Mouse (Mus musculus): ENCODE results near the gene Ppp6r1. TPM values are rescaled to one million over a fixed set of nuclear protein-coding genes. Genes with fewer than 3 reads are reported as not detected.

The Ppp6r1 gene
- total and polyA plus RNA-seq, 2 experiments, result 47.6 to 79.2 TPM

GRCm38 (mm10) chr7:4666871-4667270, 8.1 kb upstream of the Ppp6r1 start:
- peaks cover 5% of the 10 kb centered on the region; the same call in 1 of the 2 replicates for H3K36me3 ChIP-seq (ENCODE audit: control insufficient read depth, insufficient read depth, low read length)
- DNase-seq (ENCODE audit: extremely low read depth, low read depth, low spot score), result peak; percentile 39
- H3K27me3 ChIP-seq (ENCODE audit: control insufficient read depth, insufficient read depth, low read length), result no peaks in the 10 kb centered on the region
- TF ChIP-seq CTCF (IDR thresholded peaks at IDR 0.05; ENCODE audit: low read depth, low read length), result no peak
- TF ChIP-seq POLR2A (IDR thresholded peaks at IDR 0.05; ENCODE audit: extremely low read depth, insufficient read depth, low read length), result no peak
- no peak overlapping the region for H3K4me3 ChIP-seq (ENCODE audit: insufficient read depth, low read depth, low read length)
- WGBS, result 81% methylated on average over 5 of the region's 5 CpGs
- H3K4me1 ChIP-seq (ENCODE audit: control insufficient read depth, insufficient read depth, low read length), result no peaks in the 10 kb centered on the region
- no peaks in the 10 kb centered on the region for H3K79me2 ChIP-seq (ENCODE audit: control insufficient read depth, insufficient read depth, low read length)
- H3K27ac ChIP-seq (replicated peaks; ENCODE audit: insufficient read depth, low read depth, low read length), result no peak overlapping the region
- no peak overlapping the region for H3K9ac ChIP-seq (ENCODE audit: low read depth, low read length)

GRCm38 (mm10) chr7:4663742-4664141, 4.9 kb upstream of the Ppp6r1 start:
- Histone ChIP-seq H3K9ac (ENCODE audit: low read depth, low read length) (no peak overlapping the region), H3K79me2 (ENCODE audit: control insufficient read depth, insufficient read depth, low read length) (no peaks in the 10 kb centered on the region), H3K36me3 (ENCODE audit: control insufficient read depth, insufficient read depth, low read length) (no peaks in the 10 kb centered on the region), H3K27me3 (ENCODE audit: control insufficient read depth, insufficient read depth, low read length) (no peaks in the 10 kb centered on the region), H3K4me1 (ENCODE audit: control insufficient read depth, insufficient read depth, low read length) (peaks cover 6% of the 10 kb centered on the region; the same call in 1 of the 2 replicates), H3K27ac (replicated peaks; ENCODE audit: insufficient read depth, low read depth, low read length) (no peak overlapping the region), H3K4me3 (ENCODE audit: insufficient read depth, low read depth, low read length) (no peak overlapping the region)
- WGBS, result 78% methylated on average over 2 of the region's 2 CpGs
- no peak for TF ChIP-seq POLR2A (IDR thresholded peaks at IDR 0.05; ENCODE audit: extremely low read depth, insufficient read depth, low read length)
- TF ChIP-seq CTCF (IDR thresholded peaks at IDR 0.05; ENCODE audit: low read depth, low read length), result no peak
- no peak for DNase-seq (ENCODE audit: extremely low read depth, low read depth, low spot score)

GRCm38 (mm10) chr7:4663179-4663578, 4.4 kb upstream of the Ppp6r1 start:
- WGBS, result 91% methylated on average over 8 of the region's 8 CpGs
- no peaks in the 10 kb centered on the region for H3K27me3 ChIP-seq (ENCODE audit: control insufficient read depth, insufficient read depth, low read length)
- peaks cover 6% of the 10 kb centered on the region; the same call in 1 of the 2 replicates for H3K4me1 ChIP-seq (ENCODE audit: control insufficient read depth, insufficient read depth, low read length)
- no peaks in the 10 kb centered on the region for H3K36me3 ChIP-seq (ENCODE audit: control insufficient read depth, insufficient read depth, low read length)
- DNase-seq (ENCODE audit: extremely low read depth, low read depth, low spot score), result no peak
- TF ChIP-seq CTCF (IDR thresholded peaks at IDR 0.05; ENCODE audit: low read depth, low read length), result no peak
- no peak for TF ChIP-seq POLR2A (IDR thresholded peaks at IDR 0.05; ENCODE audit: extremely low read depth, insufficient read depth, low read length)
- no peak overlapping the region for H3K9ac ChIP-seq (ENCODE audit: low read depth, low read length)
- H3K27ac ChIP-seq (replicated peaks; ENCODE audit: insufficient read depth, low read depth, low read length), result no peak overlapping the region
- no peak overlapping the region for H3K4me3 ChIP-seq (ENCODE audit: insufficient read depth, low read depth, low read length)
- peaks cover 3% of the 10 kb centered on the region; the same call in 1 of the 2 replicates for H3K79me2 ChIP-seq (ENCODE audit: control insufficient read depth, insufficient read depth, low read length)

GRCm38 (mm10) chr7:4659911-4660443, 1.2 kb upstream of the Ppp6r1 start:
- Histone ChIP-seq H3K27ac (replicated peaks; ENCODE audit: insufficient read depth, low read depth, low read length) (peak overlapping the region; percentile 41; the same call in 1 of the 2 replicates), H3K79me2 (ENCODE audit: control insufficient read depth, insufficient read depth, low read length) (peaks cover 18% of the 10 kb centered on the region), H3K9ac (ENCODE audit: low read depth, low read length) (no peak overlapping the region), H3K36me3 (ENCODE audit: control insufficient read depth, insufficient read depth, low read length) (no peaks in the 10 kb centered on the region), H3K27me3 (ENCODE audit: control insufficient read depth, insufficient read depth, low read length) (no peaks in the 10 kb centered on the region), H3K4me1 (ENCODE audit: control insufficient read depth, insufficient read depth, low read length) (peaks cover 19% of the 10 kb centered on the region), H3K4me3 (ENCODE audit: insufficient read depth, low read depth, low read length) (no peak overlapping the region)
- peak; percentile 74 for DNase-seq (ENCODE audit: extremely low read depth, low read depth, low spot score)
- WGBS, result 22% methylated on average over 3 of the region's 3 CpGs
- no peak for TF ChIP-seq POLR2A (IDR thresholded peaks at IDR 0.05; ENCODE audit: extremely low read depth, insufficient read depth, low read length)
- no peak for TF ChIP-seq CTCF (IDR thresholded peaks at IDR 0.05; ENCODE audit: low read depth, low read length)

GRCm38 (mm10) chr7:4658128-4658907, 501 bp downstream of the Ppp6r1 start:
- WGBS, result under 1% methylated on average over 78 of the region's 78 CpGs
- TF ChIP-seq POLR2A (IDR thresholded peaks at IDR 0.05; ENCODE audit: extremely low read depth, insufficient read depth, low read length), result no peak
- no peak for TF ChIP-seq CTCF (IDR thresholded peaks at IDR 0.05; ENCODE audit: low read depth, low read length)
- H3K79me2 ChIP-seq (ENCODE audit: control insufficient read depth, insufficient read depth, low read length), result peaks cover 31% of the 10 kb centered on the region
- peak overlapping the region; percentile 74 for H3K27ac ChIP-seq (replicated peaks; ENCODE audit: insufficient read depth, low read depth, low read length)
- peak; percentile 26 for DNase-seq (ENCODE audit: extremely low read depth, low read depth, low spot score)
- H3K4me1 ChIP-seq (ENCODE audit: control insufficient read depth, insufficient read depth, low read length), result peaks cover 24% of the 10 kb centered on the region
- peak overlapping the region; percentile 74 for H3K4me3 ChIP-seq (ENCODE audit: insufficient read depth, low read depth, low read length)
- H3K27me3 ChIP-seq (ENCODE audit: control insufficient read depth, insufficient read depth, low read length), result no peaks in the 10 kb centered on the region
- no peaks in the 10 kb centered on the region for H3K36me3 ChIP-seq (ENCODE audit: control insufficient read depth, insufficient read depth, low read length)
- peak overlapping the region; percentile 84 for H3K9ac ChIP-seq (ENCODE audit: low read depth, low read length)

Measured in liver, adult 2 months (tissue).